Mouse (Mus musculus): ENCODE data around the gene Npff.

Npff gene

DNA sequence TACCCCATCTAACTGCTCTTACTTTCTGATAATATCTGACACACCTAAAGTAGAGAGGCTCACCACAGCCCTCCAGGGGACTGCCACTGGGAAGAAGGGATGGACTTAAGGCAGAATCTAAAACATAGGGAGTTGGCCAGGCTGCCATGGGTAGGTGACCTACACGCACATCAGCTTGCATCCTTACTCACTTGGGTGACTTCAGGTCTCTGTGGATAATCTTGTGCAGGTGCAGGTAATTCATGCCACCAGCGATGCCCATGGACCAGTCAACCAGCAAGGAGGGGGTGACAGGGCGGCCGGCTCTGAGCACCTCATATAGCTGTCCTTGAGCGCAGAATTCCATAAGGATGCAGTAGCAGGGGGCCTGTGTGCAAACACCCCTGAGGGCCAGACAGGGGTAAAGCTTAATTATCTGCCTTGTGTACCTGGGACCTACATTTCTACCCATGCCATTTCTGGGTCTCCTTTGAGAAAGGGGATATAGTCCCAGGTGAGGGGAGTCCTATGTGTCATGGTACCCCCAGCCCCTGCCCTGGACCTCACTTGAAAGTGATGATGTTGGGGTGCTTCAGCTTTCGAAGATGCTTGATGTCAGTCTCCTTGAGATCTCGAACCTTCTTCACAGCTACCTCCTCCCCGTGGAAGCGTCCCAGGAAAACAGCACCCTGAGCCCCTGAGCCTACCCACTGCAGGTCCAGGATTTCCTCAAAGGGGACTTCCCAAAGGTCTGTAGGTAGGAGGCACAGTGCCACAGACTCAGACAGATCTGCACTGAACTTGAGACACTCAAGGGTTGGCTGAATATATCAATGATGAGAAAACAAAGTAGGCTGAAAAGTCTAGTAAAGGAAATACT is 20.6 kb downstream of the Npff start:
- DNase-seq (ENCODE audit: low spot score), result no peak

DNA sequence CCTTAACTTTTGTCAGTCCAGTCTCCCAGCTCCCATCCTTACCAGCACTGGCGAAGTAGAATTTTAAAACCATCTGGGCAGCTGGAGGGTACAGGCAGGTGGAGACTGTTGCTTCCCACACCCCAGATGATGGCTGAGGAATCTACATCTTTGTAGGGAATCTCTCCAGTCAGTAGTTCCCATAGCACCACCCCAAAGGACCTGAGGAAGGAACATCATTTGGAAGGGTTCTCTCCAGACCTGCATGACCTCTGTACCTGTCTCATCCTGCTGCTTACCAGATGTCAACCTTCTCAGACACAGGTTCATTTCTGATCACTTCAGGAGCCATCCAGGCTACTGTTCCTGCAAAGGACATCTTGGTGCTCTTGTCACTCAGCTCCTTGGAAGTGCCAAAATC is 21.3 kb downstream of the Npff start, which contains the start of gene Gm10337:
Gene Gm10337 (plus strand): TSS at position 276 of the 400 bp plus-strand sequence.
- DNase-seq (ENCODE audit: low spot score), result no peak

DNA sequence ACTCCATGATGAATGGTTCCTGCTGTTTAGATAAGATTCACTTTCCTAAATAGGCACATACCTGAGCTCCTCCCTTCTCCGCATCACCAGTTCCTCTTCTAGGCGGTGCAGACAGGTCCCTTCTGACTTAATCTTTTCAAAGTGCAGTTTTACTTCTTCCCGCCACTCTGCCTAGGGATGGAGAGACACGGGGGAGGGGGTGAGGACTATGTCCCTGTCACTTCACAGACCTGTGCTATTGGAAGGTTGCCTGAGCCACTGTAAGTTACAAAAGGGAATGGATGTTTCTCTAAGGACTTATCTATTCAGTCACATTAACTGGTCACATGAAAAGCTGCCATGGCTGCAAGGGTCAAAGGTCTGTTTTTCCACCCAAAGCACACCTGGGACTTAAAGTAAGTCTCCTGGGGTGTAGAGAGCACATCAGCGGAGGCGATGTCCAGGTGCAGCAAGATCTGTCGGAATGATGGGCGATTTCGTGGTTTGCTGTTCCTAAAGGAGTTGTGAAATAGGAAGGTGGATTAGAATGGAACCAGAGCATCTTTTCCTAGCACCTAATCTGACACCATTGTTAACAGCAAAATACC is 22.4 kb downstream of the Npff start:
- no peak for DNase-seq (ENCODE audit: low spot score)

DNA sequence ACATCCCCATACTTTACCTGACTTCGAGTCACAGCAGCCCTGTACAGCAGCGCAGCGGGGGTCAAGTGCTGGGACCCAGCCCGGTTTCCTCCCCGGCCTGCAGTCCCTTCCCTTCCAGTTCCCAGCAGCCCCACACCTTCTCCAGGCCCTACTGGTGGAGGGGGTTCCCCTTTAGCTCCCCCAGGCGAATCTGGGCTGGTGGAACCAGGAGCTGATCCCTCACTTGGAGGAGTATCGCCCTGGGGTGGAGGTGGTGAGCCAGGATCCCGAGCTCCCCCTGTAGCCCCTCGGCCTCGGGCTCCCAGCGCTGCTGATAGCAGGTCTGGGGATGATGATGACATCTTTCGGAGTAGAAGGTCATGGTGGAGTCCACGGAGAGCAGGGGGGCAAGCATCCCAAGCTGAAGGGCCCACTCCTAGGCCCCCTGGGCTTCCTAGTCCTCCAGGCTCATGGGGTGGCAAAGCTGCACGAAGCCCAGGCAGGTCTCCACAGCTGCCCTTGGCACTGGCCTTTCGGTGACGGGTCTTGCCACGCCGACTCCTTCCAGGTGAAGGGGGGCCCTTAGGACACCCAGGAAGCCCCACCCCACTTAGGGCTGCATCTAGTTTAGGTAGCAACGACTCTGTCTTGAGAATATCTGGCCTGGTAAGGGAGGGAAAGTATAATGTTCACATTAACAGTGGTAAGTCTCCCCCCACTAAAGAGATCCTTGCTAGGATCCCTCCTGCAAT is 23.5 kb downstream of the Npff start:
- no peak for DNase-seq (ENCODE audit: low spot score)

DNA sequence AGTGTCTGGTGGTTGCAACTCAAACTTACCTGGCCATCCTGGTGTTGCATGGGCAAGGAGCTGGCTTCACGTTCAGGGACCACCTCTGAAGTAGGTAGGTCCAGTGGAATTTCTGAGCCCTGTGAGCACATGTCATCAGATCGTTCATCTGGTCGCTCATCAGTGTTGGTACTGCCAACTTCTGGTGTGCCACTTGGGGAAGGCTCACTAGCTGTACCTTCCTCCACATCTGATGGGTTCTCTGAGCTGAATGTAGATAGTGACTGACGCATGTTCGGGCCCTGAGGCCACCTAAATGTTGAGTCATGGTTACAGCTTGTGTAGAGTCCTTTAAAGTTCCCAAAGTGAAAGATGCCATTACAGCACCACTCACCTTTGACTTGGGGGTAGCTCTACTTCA is 24.3 kb downstream of the Npff start:
- DNase-seq (ENCODE audit: low spot score), result no peak

DNA sequence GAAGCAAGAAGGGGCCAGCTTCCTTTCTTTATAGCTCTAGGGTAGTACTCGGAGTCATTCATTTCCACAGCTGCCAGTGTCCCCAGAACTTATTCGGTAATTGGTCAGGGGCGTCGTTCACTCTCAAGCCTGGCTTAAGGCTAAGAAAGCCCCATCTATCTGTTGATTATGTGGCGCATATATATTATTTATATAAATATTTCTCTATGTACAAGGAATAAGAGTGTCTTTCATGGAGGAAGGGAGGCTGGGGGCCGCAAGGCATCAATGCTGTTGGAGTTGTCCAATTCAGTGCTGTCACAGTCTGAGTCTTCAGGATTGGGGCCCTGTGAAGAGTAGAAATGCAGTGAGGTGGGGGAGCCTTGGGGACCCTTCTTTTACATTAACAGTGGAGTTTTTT is 24.9 kb downstream of the Npff start:
- no peak for DNase-seq (ENCODE audit: low spot score)

DNA sequence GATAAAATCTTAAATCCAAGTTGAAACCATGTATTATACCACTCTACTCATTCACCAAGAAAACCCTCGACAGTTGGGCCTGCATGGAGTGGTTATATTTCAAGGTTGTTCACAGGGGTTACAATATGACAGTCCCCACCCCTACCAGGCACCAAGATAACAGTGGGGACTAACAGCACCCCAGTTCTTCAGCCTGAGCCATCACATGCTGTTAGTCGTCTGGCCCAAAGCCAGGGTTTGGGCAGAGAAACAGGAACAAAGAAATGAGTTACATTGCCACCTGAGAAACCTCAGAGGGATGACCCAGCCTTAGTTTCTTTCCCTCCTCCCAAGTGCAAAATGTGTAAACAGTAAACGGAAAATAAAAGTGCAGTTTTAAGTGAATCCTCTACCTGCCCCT is 25.4 kb downstream of the Npff start:
- no peak for DNase-seq (ENCODE audit: low spot score)

DNA sequence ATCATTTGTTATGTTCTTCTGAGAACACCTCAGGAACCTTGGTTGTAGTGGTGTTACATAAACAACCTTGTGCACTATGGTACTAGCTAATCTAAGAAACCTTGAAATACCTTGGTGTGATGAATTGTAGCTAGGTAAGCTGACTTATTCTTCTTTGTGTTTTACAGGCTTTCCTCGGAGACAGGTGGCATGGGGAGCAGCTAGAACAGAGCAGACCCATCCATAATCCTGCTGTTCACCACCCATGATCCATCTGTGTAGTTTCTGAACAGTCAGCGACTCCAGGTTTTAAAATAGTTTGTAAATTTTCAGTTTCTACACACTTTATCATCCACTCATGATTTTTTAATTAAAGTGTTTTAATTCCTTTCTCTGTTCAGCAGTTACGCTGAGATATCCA is 26.4 kb downstream of the Npff start:
- DNase-seq (ENCODE audit: low spot score), result no peak

DNA sequence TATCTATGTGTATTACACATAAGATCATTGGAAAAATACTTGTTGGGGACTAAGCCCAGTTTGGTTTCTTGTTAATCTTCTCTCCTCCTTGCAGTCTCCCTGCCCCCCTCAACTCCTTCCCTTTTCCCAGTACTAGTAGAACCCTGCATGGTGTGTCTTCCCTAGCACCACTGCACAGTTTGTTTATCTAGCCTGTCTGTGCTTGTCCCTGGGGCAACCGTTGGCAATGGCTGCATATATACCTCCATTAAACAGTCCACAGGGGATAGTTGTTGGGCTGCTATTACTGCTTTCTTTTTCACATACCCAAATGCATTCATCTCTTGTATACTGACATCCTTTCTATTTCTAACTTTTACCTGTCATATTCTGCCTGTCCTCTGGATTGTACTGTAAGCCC is 37.1 kb downstream of the Npff start:
- DNase-seq (ENCODE audit: low spot score), result no peak

DNA sequence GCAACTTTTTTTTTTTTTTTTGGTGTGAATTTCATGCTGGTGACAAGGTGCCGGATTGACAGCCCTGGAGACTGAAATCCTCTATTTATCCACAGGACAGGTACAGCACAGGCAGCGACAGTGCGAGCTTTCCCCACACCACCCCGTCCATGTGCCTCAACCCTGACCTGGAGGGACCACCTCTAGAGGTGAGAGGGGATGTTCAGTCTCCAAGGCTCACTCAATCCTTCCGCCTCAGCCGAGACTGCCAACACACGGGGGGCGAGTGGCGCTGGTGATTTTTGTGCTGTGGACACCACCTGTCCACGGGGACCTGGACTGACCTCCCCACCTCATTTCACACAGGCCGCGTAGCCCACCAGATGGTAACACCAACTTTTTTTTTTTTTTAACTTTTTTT is 38.9 kb downstream of the Npff start:
- DNase-seq (ENCODE audit: low spot score), result no peak

DNA sequence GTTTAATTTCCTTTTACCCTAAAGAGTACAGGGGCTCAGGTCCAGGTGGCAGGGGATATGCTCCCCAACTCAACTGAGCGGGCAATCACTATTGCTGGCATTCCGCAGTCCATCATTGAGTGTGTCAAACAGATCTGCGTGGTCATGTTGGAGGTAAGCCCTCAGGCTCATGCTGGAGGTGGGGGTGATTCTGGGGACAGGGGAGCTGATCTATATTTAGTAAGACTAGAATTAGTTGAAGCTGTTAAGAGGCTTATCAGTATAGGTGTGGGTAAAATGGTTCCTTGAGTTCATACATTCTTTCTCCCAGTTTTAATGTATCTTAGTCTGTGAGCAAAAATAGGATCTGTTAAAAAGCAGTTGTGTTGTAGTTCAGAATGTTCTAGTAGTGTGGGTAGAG is 41.6 kb downstream of the Npff start:
- DNase-seq (ENCODE audit: low spot score), result no peak

DNA sequence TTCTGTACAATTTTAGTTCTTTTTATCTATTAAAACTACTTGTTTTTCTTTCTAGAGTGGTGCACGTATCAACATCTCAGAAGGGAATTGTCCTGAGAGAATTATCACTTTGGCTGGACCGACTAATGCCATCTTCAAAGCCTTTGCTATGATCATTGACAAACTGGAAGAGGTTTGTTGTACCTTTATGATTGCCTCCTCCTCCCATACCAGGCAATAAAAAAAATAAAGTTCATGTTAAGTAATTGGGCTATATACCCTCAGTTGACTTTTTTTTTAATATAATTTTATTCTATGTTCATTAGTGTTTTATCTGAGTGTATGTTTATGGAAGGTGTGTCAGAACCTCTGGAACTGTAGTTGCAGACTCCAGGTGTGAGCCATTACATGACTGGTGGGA is 50.2 kb downstream of the Npff start:
- DNase-seq (ENCODE audit: low spot score), result no peak
